Mouse (Mus musculus) cerebellum, adult 11 months (tissue): ENCODE measurements around the gene Rpl18a.
A peak's percentile ranks its signal among the peaks of the same experiment; 100 is the strongest.
"Not testable (repeated sequence)": the region's sequence is repeated elsewhere in the genome, so short reads cannot be mapped to it uniquely, and the experiment has no call there.

Source experiments
- DNase-seq: peaks from one replicate; pipeline ENCODE4 v3.0.0; 2022

Gene Rpl18a

GRCm38 (mm10) chr8:70902211-70902610 is 5.0 kb upstream of the Rpl18a start:
- no peak for DNase-seq

GRCm38 (mm10) chr8:70900872-70901387 is 3.7 kb upstream of the Rpl18a start:
- DNase-seq: no peak

GRCm38 (mm10) chr8:70899226-70899625 is 2.0 kb upstream of the Rpl18a start:
- DNase-seq: no peak

GRCm38 (mm10) chr8:70898661-70899198 is 1.5 kb upstream of the Rpl18a start:
- DNase-seq: no peak

- peak; percentile 86 for DNase-seq
Measured at GRCm38 (mm10) chr8:70897681-70898413, 635 bp upstream of the Rpl18a start.

- no peak for DNase-seq
Measured at GRCm38 (mm10) chr8:70896316-70897020, 744 bp downstream of the Rpl18a start.

GRCm38 (mm10) chr8:70895571-70896259 is 1.5 kb downstream of the Rpl18a start:
- not testable (repeated sequence) for DNase-seq

- DNase-seq: no peak
Measured at GRCm38 (mm10) chr8:70894771-70895545, 2.3 kb downstream of the Rpl18a start.

- DNase-seq: no peak
Measured at GRCm38 (mm10) chr8:70894385-70894720, 2.9 kb downstream of the Rpl18a start.

GRCm38 (mm10) chr8:70893656-70894384 is 3.4 kb downstream of the Rpl18a start:
- no peak for DNase-seq

- no peak for DNase-seq
Measured at GRCm38 (mm10) chr8:70892896-70893655, 4.1 kb downstream of the Rpl18a start.

GRCm38 (mm10) chr8:70892022-70892895 is 5.0 kb downstream of the Rpl18a start, which contains the start of gene Slc5a5:
Gene Slc5a5 (minus strand): TSS chr8:70892757.
- no peak for DNase-seq

GRCm38 (mm10) chr8:70891356-70891755 is 5.9 kb downstream of the Rpl18a start:
- DNase-seq: no peak

GRCm38 (mm10) chr8:70890656-70891055 is 6.6 kb downstream of the Rpl18a start:
- DNase-seq: no peak

GRCm38 (mm10) chr8:70887669-70888068 is 9.5 kb downstream of the Rpl18a start:
- DNase-seq: no peak

GRCm38 (mm10) chr8:70885612-70886011 is 11.6 kb downstream of the Rpl18a start:
- DNase-seq: no peak

- no peak for DNase-seq
Measured at GRCm38 (mm10) chr8:70884683-70885082, 12.5 kb downstream of the Rpl18a start.

GRCm38 (mm10) chr8:70884186-70884585 is 13.0 kb downstream of the Rpl18a start:
- DNase-seq: no peak

GRCm38 (mm10) chr8:70880546-70880945 is 16.7 kb downstream of the Rpl18a start:
- DNase-seq: no peak

GRCm38 (mm10) chr8:70880126-70880525 is 17.1 kb downstream of the Rpl18a start:
- DNase-seq: peak; percentile 92
